Mouse (Mus musculus): ENCODE results near the gene Clmn.

DNA sequence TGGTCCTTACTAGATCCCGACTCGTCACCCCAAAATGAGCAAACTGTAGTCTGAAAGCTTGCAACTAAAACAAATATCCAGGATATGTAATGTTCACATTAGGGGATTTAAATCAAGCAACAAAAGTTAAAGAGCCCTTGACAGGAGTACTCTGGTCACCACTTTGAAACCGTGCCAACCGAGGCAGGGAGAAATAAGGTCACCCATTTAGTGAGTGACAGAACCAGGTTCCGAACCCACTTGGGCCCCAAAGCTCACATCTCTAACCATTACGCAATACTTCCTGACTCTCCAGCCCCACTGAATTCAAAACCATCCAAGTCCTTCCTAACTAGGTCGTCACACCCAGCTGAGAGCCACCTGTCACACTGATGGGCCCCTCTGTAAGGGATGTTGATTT, 46.8 kb downstream of the Clmn start:
- TF ChIP-seq MAX (IDR thresholded peaks at IDR 0.05), result no peak
- TF ChIP-seq CTCF (IDR thresholded peaks at IDR 0.05; ENCODE audit: control insufficient read depth, insufficient read depth, insufficient read length), result no peak
